Mouse (Mus musculus) monocyte, adult 2 months (primary cell): ENCODE results near the gene 4931422A03Rik.

Source experiments
- DNase-seq, 2 experiments: peaks; one replicate each; pipeline ENCODE4 v3.0.0; 2022; ENCODE audit warnings: low spot score in 2 of 2, low read depth in 1 of 2

4931422A03Rik gene

DNA sequence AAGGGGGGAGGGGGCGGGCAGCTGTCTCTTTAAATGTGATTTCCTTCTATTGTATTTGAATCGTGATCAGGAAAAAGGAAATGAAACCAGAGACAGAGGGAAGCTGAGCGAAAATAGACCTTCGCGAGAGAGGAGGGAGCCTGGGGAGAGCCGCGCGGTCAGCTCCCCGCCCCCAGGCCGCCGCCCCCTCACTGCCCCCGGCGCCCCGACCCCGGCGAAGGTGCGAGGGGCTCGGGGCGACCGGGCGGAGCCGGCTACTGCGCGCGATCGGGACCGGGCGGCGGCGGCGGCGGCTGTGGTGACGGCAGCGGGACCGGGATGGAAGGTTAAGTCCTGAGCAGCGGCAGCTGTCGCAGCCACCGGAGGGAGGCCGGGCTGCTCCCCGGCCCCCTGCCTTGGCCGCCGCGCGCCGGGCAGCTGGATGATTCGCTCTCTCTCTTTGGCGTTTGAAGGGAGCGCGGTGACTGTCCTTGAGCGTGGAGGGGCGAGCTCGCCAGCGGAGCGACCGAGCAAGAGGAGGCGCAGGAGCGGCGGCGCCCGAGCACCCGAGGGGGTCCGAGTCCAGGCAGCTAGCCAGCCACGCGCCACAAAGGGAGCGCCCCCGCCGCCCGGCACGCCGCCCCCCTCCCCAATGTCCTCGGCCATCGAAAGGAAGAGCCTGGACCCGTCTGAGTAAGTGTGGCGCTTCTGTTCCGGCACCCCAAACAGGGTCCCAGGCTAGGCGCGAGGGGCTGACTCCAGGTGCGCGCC is 57.9 kb downstream of the 4931422A03Rik start:
- DNase-seq: peak in 1 of 2 experiments; percentile 43

DNA sequence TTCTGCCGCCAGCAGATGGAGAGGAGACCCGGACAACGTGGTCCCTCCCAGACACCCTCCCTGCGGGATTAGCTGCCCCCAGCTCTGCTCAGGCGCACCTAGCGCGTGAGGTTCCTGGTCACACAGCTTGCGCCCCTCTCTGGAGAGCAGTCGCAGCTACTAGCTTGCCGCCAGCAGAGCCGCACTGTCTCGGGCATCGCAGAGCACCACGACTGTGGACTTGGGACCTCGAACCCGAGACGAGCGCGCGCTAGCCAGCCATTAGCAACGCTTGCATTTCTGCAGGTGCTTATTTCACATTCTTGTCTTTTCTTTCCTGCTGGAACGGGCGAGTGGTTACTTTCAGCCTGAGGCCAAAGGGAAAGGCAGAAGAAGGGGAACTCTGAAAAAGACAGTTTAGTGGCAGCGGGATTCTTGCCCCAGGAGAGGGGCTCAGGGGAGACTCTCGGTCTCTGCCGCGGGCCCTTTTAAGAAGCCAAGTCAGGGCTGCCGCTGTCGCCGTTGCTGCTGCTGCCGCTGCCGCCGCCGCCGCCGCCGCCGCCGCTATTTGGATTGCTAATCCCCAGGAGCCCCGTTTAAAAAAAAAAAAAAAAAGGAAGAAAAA is 58.6 kb downstream of the 4931422A03Rik start:
- DNase-seq: no peak

DNA sequence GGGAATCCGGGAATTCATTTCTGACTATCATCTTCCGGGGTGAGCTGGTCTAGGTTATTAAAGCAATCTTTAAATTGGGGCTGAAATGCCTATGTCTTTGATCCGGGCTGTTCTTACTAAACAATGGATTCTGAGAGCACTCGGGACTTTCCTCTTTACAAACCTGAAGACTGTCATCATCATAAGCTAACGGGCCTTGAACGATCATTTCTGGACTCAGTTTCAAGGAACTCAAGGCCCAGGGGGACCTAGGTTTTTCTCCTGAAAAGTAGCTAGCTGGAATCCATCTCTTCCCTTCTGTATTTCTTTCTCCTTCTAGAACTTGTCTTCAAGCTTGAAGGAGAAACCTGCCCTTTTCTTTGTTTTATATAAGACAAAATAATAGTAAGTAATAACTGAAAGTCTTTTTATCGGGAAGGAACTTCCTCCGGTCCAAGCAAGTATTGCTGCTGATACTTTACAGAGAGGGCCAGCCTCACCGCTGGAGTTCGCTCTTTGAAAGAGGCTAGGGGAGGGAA is 59.2 kb downstream of the 4931422A03Rik start:
- DNase-seq: no peak

DNA sequence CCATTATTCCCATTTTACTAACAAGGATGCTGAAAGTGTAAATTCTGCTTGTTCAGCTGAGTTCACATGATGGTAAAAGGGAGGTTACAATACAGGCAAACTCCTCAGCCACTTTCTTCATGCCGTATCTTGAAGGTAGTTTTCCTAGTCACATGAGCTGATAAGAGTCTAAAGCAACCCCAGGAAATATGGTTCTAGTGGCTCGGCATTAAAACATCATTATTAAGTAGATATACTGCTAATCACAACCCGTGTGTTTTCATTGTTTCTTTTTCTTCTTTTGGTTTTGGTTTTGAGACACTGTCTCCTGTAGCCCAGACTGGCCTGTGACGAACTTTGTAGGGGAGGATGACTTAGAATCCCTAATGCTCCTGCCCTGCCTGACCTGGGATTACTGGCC is 60.0 kb downstream of the 4931422A03Rik start:
- DNase-seq: no peak

DNA sequence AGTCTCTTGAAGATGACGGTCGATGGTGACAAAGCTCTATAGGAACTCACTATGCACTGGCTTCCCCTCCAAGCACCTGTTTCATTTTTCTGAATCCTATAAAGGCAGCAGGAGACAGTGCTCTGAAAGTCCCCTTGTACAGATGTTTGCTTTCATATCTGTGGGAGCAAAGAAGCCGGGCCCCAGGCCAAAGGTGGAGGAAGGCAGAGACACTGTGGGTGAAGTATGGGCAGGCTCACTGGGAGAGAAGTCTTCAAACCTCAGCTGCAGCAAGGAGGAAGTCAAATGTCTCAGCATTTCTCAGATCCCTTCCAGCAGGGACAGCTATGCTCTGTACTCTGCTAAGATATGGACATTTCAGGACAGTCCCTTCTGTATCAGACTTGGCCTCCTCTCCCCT is 62.8 kb downstream of the 4931422A03Rik start:
- no peak for DNase-seq

DNA sequence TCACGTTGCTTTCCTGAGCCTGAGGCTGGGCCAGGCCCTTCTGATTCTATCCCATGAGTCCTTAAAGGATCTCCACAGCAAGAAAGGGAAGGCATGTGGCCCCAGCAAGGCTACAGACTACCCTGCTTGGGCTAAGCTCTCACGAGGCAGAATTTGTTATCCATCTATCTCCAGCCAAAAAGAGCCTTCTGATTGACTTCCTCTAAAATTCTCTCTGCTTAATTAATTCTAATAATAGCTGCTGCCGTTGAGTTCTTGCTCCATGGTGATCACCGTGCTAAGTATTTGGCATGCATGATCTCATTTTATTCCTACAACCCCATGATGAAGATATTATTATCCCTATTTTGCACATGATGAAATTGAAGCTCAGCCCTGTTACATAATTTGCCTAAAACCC is 65.8 kb downstream of the 4931422A03Rik start:
- DNase-seq: no peak

DNA sequence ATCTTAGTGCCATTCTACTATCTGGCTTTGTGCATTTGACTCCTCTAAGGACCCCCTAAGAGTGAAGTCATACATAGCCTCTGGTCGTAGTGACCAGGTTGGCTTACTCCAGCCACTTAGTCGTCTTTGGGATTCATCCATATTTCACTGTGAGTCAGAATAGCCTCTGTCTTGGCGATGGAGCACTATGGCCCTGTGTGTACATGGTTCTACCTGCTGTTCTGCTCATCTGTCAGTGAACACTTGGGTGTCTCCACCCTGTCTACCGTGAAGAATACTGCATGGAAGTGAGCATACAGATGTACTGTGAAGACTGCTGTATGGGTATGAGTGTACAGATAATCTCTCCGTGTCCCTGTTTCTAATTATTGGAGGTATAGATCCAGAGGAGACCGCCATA is 68.6 kb downstream of the 4931422A03Rik start:
- DNase-seq: no peak

DNA sequence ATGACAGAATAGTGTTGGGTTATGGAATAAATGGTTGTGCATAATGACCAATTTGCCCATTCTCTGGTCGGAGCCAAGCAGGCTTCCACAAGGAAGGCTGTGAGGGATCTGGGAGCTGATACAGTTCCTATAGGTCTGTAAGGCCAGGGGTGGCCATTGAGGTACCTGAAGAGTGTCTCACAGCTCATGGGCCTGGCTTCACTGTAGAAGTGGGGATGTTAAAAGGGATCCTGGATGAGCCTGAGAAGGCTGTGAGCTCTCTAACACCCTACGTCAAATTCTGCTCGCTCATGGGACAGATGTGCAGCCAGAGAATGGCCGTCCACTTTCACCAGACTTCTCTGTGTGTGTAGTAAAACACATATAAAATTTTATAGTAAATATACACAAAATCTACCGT is 69.1 kb downstream of the 4931422A03Rik start:
- DNase-seq: no peak

DNA sequence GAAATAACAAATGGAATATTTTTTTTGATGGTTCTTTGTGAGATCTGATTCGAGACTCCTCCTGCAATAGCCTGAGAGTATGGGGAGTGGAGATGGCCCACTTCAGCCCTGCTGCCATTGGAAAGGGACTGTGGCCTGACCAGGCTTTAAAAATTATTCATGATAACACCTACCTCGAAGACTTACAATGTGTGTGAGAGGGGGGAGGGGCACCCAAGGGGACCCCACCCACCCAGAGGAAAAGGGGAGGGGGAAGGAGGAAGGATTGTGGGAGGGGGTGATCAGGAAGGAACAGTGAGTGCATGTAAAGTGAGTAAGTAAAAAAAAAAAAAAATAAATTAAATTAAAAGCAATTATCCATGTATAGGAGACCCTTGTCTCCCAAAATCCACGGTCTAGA is 69.5 kb downstream of the 4931422A03Rik start:
- no peak for DNase-seq

DNA sequence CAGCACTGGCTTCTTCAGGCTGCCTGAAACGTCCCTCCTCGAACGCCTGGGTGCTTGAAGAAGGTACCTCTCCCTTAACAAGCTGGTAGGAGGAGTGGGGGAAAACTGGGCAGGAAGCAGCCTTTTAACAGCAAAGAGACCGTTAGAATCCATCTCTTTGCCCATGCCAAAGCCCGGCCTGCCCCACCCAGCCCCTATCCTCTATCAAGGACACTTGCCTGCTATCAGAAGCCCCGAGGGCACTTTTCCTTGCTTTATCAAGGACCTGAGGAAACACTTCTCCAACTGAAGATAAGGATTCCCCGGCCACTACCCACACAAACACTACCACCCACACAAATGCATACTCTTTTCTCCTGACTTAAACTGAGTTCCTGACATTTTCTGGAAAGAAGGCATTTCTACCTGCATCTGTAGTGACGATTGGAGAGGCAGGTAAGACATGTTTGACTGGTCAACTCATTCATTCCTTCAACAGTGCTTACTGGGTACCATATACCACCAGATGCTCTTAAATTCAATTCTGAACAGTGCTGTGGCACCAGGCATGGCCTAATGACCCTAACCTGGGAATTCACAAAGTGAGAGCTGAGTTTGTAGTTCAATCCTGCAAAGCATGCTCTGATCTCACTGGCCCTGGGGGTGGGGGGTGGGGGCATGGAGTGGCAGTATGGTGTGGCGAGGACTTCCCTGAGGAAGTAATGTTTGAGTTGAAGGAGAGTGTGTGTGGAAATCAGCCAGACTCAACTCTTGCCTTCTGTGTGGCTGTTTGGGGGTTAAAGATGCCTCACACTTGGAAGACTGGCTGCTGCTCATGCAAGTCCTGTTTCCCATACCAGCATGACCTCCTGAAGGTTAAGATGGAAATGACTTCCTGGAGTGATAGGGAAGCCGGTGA is 70.3 kb downstream of the 4931422A03Rik start, which contains the start of gene Lmo2:
TSS of gene Lmo2 (plus strand) at position 338 of the 898 bp plus-strand sequence.
- DNase-seq: no peak

DNA sequence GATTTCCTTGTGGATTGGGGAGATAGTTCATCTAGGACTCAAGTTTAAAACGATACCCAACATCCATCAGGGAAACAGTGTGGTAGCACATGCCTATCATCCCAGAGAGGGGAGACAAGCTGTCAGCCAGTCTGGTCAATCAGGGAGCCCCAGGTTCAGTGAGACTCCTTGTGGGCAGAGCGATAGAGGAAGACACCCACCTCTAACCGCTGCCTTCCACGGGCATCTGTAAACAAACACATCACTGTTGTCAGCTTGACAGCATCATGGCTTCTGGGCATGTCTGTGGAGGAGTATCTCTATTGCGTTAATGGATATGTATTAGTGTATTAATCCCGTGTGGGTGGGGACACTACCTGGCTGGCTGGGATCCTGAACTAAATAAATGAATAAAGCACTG is 71.3 kb downstream of the 4931422A03Rik start:
- no peak for DNase-seq

DNA sequence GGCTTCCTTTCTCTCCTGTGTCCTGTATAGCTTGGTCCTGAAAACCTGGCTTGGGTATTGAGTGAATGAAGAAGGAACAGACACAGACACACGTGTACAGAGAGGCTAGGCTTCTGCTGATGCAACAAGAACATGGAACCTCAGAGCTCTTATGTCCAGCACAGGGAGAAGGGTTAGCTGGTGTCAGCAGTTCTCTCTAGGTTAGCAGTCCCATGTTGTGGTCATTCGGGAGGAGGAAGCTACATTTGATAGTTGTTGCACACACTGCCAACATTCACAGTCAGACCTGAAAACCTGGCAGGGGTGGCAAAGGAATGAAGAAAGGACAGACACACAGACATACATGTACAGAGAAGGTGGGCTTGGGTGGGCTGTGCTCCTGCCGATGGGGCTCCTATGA is 72.4 kb downstream of the 4931422A03Rik start:
- DNase-seq: no peak

DNA sequence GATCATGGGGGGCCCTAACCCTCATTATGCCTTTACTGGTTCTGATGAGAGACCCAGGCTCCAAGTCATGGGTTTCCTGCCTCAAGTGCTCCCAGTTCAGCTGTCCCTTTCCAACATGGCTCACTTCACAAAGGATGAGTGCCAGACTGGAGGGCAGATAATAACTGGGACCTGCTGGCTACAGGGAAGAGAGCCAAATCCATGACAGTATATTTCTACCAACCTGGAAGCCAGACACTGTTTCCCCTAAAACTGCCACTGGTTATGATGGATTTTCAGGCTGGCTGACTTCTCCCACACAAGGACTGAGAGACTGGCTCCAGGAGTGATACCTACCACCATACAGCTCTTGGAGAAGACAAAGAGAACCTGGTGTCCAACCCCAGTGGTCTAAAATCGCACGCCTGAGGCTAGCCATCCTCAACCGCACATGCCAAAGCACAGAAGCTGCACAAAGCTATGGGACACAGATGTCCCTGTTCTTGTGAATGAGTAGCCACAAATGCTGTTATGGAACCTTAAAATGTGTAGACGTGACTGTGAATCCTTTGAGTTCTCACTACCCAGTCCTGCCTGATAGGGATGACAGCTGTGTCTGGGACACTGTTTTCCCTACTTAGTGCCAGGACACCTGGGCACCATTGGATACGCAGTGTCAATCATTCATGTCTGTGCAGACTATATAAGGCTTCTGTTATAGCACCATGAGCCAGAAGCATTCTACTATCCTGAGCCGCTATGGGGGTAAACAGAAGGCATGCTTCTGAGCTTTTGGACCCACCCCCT is 74.9 kb downstream of the 4931422A03Rik start:
- no peak for DNase-seq

DNA sequence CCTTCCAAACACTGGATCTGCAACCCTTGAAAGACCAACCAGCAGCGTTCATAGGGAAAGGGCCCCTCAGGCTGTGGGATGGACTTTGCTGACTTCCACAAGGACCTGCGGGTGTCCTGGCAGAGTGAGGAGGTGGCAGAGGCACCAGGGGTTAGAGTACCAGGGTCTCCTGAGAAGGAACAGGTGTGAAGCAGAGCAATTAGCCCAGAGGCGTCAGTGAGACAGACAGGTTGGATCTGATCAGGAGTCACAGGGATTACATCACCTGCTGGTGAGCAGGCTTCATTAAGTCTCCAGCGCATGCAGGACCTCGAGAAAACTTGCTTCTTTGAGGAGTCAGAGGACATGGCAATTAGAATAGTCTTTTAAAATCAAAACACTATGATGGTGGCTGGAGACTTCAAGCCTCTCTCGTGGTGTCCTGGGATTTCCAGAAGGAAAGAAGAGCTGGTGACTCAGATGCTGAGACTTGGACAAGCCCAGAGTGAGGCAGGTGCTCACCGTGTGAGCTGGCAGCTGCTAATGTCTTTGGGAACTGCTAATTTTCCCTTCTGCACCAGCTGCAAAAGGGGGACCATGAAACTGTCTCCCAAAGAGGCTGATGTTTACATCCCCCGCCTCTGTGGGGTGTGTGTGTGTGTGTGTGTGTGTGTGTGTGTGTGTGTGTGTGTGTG is 80.0 kb downstream of the 4931422A03Rik start:
- no peak for DNase-seq

DNA sequence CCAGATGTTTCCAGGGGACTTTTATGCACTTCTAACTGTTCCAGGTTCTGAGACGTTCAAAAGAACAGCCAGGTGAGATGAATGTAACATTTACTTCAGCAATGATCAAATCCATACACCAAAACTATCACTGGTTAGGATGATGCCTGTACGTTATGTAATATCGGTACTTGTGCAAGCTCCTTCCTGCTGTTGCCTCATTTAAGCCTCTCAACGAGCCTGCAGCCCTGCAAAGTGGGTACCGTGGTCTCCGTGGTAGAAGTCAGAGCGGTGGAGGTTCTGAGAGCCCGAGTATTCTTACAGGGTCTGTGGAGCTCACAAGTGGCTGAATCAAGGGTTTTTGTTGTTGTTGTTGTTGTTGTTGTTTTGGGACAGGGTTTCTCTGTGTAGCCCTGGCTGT is 81.3 kb downstream of the 4931422A03Rik start:
- DNase-seq: no peak

DNA sequence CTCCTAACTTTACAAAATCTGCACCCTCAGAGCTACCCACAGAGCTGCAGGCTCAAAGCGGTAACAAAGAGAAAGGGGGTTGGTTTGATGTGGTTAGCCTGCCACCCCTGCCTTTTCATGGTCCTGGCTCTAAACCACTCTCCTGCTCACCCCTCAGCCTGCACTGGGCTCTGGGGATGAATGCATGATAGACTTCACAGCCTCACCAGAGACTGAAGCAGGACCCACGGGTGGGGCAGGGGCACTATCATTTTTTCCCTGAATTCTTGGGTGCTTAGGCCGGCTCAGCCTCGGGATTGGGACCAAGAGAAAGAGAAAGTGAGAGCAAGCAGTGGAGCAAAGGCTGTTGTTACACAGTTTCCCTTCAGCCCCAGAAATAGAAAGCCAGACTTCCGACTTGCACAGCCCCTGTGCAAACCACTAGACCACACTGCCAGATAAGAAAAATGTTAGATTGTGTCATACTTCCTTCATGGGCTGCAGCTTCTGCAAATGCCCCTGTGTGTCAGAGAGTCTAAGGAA is 82.5 kb downstream of the 4931422A03Rik start:
- DNase-seq: no peak

DNA sequence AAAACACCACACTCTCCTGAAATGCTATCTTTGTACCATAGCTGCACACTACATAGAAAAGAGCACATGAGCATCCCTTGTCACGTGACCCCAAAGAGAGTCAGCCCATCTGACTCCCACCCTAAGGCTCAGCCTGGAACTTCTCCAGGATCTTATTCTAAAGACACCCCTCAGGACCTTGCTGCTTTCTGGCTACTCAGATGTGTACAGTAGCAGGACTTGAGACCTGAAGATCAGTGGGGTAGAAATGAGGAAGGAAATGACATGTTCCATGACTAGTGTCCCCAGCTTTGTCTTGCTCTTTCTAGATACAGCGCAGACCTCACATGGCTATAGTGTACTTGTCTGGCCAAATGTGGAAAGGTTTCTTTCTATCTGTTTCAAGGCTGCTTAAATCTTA is 83.3 kb downstream of the 4931422A03Rik start:
- no peak for DNase-seq

DNA sequence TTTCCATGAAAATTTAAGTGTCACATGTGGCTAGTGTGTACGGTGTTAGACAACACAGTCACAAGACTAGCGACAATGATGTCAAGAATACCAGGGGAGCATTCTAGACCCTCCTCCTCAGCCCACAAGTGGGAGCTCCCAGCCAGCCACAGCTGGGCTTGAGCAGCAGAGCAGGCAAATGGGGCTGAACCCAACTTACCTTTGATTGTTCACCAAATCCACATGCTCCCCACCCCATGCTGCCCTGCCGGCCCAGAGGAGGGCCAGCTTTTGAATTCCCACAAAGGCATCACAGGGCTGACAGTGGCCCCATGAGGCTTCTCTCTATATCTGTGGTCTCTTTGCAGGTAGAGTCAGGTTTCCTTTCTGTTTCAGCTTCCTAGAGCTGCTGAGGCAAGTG is 87.1 kb downstream of the 4931422A03Rik start:
- DNase-seq: no peak

DNA sequence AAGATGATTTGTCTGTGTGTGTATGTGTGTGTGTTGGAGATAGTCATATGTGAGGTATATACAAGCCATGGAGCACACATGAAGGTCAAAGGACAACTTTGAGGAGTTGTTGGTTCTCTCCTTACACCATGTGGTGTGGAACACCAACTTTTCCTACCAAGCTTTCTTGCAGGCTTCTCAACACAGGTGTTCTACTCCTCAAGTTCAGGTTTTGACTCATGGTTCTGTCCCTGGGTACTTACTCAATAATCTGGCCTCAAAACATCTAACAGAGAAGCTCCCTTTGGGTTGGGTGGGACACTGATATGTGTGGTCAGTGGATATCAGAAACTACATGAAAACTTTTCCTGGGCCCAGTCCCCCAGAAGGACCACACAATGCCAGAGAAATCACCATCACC is 89.2 kb downstream of the 4931422A03Rik start:
- no peak for DNase-seq

DNA sequence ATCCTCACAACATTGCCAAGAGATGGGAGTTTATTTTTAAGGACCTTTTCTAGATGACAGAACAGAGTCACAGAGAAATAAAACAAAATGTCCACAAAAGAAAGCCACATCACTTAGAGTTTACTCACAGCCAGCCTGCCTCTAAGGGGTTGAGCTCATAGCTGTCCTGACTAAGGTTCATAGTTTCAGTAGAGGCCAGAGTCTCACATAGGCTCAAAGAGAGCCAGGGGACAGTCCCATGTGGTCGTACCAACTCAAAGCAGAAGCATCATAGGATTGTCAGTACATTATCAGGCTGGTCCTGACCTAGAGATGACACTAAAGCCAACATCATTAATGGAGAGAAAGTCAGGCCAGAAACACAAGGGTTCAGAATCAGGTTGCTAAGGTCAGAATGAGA is 89.6 kb downstream of the 4931422A03Rik start:
- no peak for DNase-seq
